Mouse (Mus musculus) frontal cortex, postnatal 10 days (tissue): ENCODE measurements around the gene Limk2.

ENCODE experiments used
- DNase-seq, 2 experiments: peaks; one replicate each; pipeline ENCODE4 v3.0.0; 2022; ENCODE audit warnings: low spot score in 2 of 2, mixed read lengths in 1 of 2

Limk2 gene

GRCm38 (mm10) chr11:3298813-3299185, 110.2 kb downstream of the Limk2 start:
- no peak for DNase-seq

- no peak for DNase-seq
These were observed 110.8 kb downstream of the Limk2 start for GRCm38 (mm10) chr11:3297871-3298812.

GRCm38 (mm10) chr11:3296056-3296455, 112.9 kb downstream of the Limk2 start:
- no peak for DNase-seq

GRCm38 (mm10) chr11:3294641-3295040, 114.3 kb downstream of the Limk2 start:
- DNase-seq, result no peak
